Mouse (Mus musculus) monocyte, adult 59 days (primary cell): ENCODE measurements around the gene A430005L14Rik. TPM values are rescaled to one million over a fixed set of nuclear protein-coding genes. Genes with fewer than 3 reads are reported as not detected.

Experiments
- total RNA-seq, 2 experiments: library from RNA; stranded (reverse); gene quantifications; one replicate each; pipeline ENCODE4 v1.2.4; 2023

The A430005L14Rik gene
- total RNA-seq = 10 to 100 TPM; 21.3 to 28.9 TPM

GRCm38 (mm10) chr4:153956569-153957405, at the start of gene A430005L14Rik:
Gene A430005L14Rik (plus strand): TSS chr4:153957237.

DNA sequence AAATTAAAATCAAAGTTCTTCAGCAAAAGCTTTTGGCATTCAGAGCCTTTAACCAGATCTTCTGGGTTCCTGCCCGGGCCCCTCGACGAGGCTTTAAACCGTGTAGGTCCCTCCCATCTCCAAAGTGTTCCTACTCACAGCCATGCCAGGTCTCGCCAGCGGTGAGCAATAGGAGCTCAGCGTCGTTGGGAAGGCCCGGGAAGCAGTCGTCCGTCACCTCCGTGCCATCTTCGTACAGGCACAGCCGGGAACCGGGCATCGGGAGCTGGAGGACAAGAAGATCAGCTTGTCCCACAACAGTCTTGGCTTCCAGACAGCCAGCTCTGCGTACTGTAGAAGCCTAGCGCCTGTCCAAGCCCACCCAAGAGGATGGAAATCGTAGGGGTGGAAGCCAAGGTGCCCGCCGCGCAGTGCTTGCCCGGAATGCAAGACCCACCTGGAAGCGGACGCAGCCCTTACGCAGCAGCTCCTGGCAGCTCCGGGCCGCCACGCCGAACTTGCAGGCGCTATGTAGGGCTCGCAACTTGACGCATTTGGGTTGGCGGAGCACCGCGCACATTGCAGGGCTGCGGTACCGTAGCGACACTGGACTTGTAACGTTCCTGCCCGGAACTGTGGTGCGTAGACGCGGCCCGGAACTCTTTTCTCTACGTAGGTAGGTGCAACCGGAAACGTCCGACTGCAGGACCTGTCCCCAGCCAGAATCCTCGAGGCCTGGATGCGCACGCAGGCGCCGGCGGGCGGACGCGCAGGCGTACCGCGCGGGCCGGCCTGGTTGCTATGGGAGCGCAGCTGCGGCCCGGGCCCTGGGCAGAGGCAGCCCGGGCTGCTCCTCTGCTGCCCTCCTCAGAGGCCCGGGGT, 17.6 kb downstream of the A430005L14Rik start, which contains the start of the genes Dffb and Cep104:
Gene Dffb (minus strand): TSS at position 696 of the 861 bp plus-strand sequence.
Gene Cep104 (plus strand): TSS at position 764 of the 861 bp plus-strand sequence.

Other genes with a start within 250 kb of the A430005L14Rik start
- 10 to 100 TPM; 10.6 to 15.3 TPM for gene Dffb, start 17.9 kb downstream of the A430005L14Rik start, total RNA-seq
- 10 to 100 TPM in 1 of 2 experiments, 1 to 10 TPM in 1; 9.6 to 13.9 TPM for gene Cep104, start 18.0 kb downstream of the A430005L14Rik start, total RNA-seq
- 10 to 100 TPM; 43.1 to 53.3 TPM for gene Lrrc47, start 54.5 kb downstream of the A430005L14Rik start, total RNA-seq
- not detected for gene Smim1, start 69.0 kb downstream of the A430005L14Rik start, total RNA-seq
- gene Ccdc27, start 85.4 kb downstream of the A430005L14Rik start, total RNA-seq = not detected
- not detected for gene Trp73, start 183.0 kb downstream of the A430005L14Rik start, total RNA-seq
- gene Wrap73, start 185.1 kb downstream of the A430005L14Rik start, total RNA-seq = 10 to 100 TPM; 12.1 to 17.8 TPM
- gene Tprgl, start 203.4 kb downstream of the A430005L14Rik start, total RNA-seq = 100 to 1,000 TPM; 118 to 119 TPM
- gene Megf6, start 213.5 kb downstream of the A430005L14Rik start, total RNA-seq = under 1 TPM; 0.39 to 0.50 TPM